Mouse (Mus musculus) spleen, adult 2 months (tissue): ENCODE results near the gene Ube2b.

Experiments used
- CTCF ChIP-seq: fragments of 200-500 bp; IDR thresholded peaks from 2 replicates; pipeline ENCODE4 v1.5.1; 2011; ENCODE audit warnings: mild to moderate bottlenecking, inconsistent platforms; ENCODE audit not compliant: insufficient read depth, insufficient read length, insufficient replicate concordance; ENCODE audit errors: extremely low read depth
- POLR2A ChIP-seq: fragments of 200-500 bp; IDR thresholded peaks from 2 replicates; pipeline ENCODE4 v1.6.1; 2011; ENCODE audit warnings: low read depth, low read length, inconsistent platforms

GRCm38 (mm10) chr11:51943500-51943841, 57.1 kb downstream of the Ube2b start:
- TF ChIP-seq CTCF (no peak), POLR2A (no peak)
